Mouse (Mus musculus): ENCODE measurements around the gene Mtmr11. TPM values are rescaled to one million over a fixed set of nuclear protein-coding genes. Genes with fewer than 3 reads are reported as not detected.

The Mtmr11 gene
- polyA plus RNA-seq, 1 experiment from 2014 or later = 8.8 TPM

- Histone ChIP-seq H3K4me3 (ENCODE audit: low read depth, low read length) (no peak overlapping the region), H3K36me3 (ENCODE audit: control insufficient read depth, insufficient read depth, low read length) (no peaks in the 10 kb centered on the region), H3K4me2 (no peak overlapping the region), H3K9me3 (ENCODE audit: control insufficient read depth, low read length) (no peaks in the 10 kb centered on the region), H3K4me1 (replicated peaks; ENCODE audit: control insufficient read depth, insufficient read depth, low read length) (0 out of 2 replicates have a peak, but pooled peaks cover under 1% of the 10 kb centered on the region), H3K27ac (ENCODE audit: low read depth, low read length) (no peak overlapping the region), H3K27me3 (replicated peaks; ENCODE audit: control insufficient read depth, insufficient read depth, low read length) (no peaks in the 10 kb centered on the region), H3K9ac (ENCODE audit: low read depth, low read length) (no peak overlapping the region)
- ATAC-seq (replicated peaks; ENCODE audit: low FRiP score) = no peak
- WGBS = 81% methylated on average over 3 of the region's 3 CpGs
- DNase-seq (ENCODE audit: low spot score) = no peak
Measured at GRCm38 (mm10) chr3:96135011-96135410, 26.8 kb upstream of the Mtmr11 start.

GRCm38 (mm10) chr3:96147950-96148349 lies 13.9 kb upstream of the Mtmr11 start:
- Histone ChIP-seq H3K36me3 (ENCODE audit: control insufficient read depth, insufficient read depth, low read length) (peaks cover 6% of the 10 kb centered on the region), H3K27ac (ENCODE audit: low read depth, low read length) (no peak overlapping the region), H3K9ac (ENCODE audit: low read depth, low read length) (no peak overlapping the region), H3K4me1 (replicated peaks; ENCODE audit: control insufficient read depth, insufficient read depth, low read length) (no peaks in the 10 kb centered on the region), H3K9me3 (ENCODE audit: control insufficient read depth, low read length) (no peaks in the 10 kb centered on the region), H3K27me3 (replicated peaks; ENCODE audit: control insufficient read depth, insufficient read depth, low read length) (no peaks in the 10 kb centered on the region), H3K4me3 (ENCODE audit: low read depth, low read length) (no peak overlapping the region), H3K4me2 (no peak overlapping the region)
- no peak for ATAC-seq (replicated peaks; ENCODE audit: low FRiP score)
- 16% methylated on average over 5 of the region's 5 CpGs for WGBS
- DNase-seq (ENCODE audit: low spot score) = no peak

- Histone ChIP-seq H3K9ac (ENCODE audit: low read depth, low read length) (no peak overlapping the region), H3K4me2 (no peak overlapping the region), H3K9me3 (ENCODE audit: control insufficient read depth, low read length) (no peaks in the 10 kb centered on the region), H3K27ac (ENCODE audit: low read depth, low read length) (no peak overlapping the region), H3K27me3 (replicated peaks; ENCODE audit: control insufficient read depth, insufficient read depth, low read length) (no peaks in the 10 kb centered on the region), H3K36me3 (ENCODE audit: control insufficient read depth, insufficient read depth, low read length) (peaks cover 21% of the 10 kb centered on the region), H3K4me1 (replicated peaks; ENCODE audit: control insufficient read depth, insufficient read depth, low read length) (no peaks in the 10 kb centered on the region), H3K4me3 (ENCODE audit: low read depth, low read length) (no peak overlapping the region)
- ATAC-seq (replicated peaks; ENCODE audit: low FRiP score) (no peak), DNase-seq (ENCODE audit: low spot score) (no peak)
- WGBS = 77% methylated on average over 7 of the region's 7 CpGs
Measured at GRCm38 (mm10) chr3:96151836-96152235, 10.0 kb upstream of the Mtmr11 start.

- peaks cover 21% of the 10 kb centered on the region for H3K36me3 ChIP-seq (ENCODE audit: control insufficient read depth, insufficient read depth, low read length)
- ATAC-seq (replicated peaks; ENCODE audit: low FRiP score) = no peak
- no peak overlapping the region for H3K4me3 ChIP-seq (ENCODE audit: low read depth, low read length)
- no peaks in the 10 kb centered on the region for H3K9me3 ChIP-seq (ENCODE audit: control insufficient read depth, low read length)
- H3K4me1 ChIP-seq (replicated peaks; ENCODE audit: control insufficient read depth, insufficient read depth, low read length) = no peaks in the 10 kb centered on the region
- H3K4me2 ChIP-seq = no peak overlapping the region
- H3K9ac ChIP-seq (ENCODE audit: low read depth, low read length) = no peak overlapping the region
- no peak for DNase-seq (ENCODE audit: low spot score)
- H3K27ac ChIP-seq (ENCODE audit: low read depth, low read length) = no peak overlapping the region
- 91% methylated on average over 5 of the region's 5 CpGs for WGBS
- no peaks in the 10 kb centered on the region for H3K27me3 ChIP-seq (replicated peaks; ENCODE audit: control insufficient read depth, insufficient read depth, low read length)
Measured at GRCm38 (mm10) chr3:96152611-96153010, 9.2 kb upstream of the Mtmr11 start.

GRCm38 (mm10) chr3:96155501-96155900 lies 6.3 kb upstream of the Mtmr11 start:
- H3K4me1 ChIP-seq (replicated peaks; ENCODE audit: control insufficient read depth, insufficient read depth, low read length) = peaks cover 7% of the 10 kb centered on the region
- no peak overlapping the region for H3K9ac ChIP-seq (ENCODE audit: low read depth, low read length)
- H3K4me2 ChIP-seq = no peak overlapping the region
- no peak overlapping the region for H3K27ac ChIP-seq (ENCODE audit: low read depth, low read length)
- ATAC-seq (replicated peaks; ENCODE audit: low FRiP score) (no peak), DNase-seq (ENCODE audit: low spot score) (no peak)
- H3K36me3 ChIP-seq (ENCODE audit: control insufficient read depth, insufficient read depth, low read length) = peaks cover 21% of the 10 kb centered on the region
- 83% methylated on average over 8 of the region's 8 CpGs for WGBS
- H3K27me3 ChIP-seq (replicated peaks; ENCODE audit: control insufficient read depth, insufficient read depth, low read length) = 0 out of 2 replicates have a peak, but pooled peaks cover 2% of the 10 kb centered on the region
- no peak overlapping the region for H3K4me3 ChIP-seq (ENCODE audit: low read depth, low read length)
- H3K9me3 ChIP-seq (ENCODE audit: control insufficient read depth, low read length) = no peaks in the 10 kb centered on the region

GRCm38 (mm10) chr3:96159820-96160219 lies 2.0 kb upstream of the Mtmr11 start:
- no peak overlapping the region for H3K4me3 ChIP-seq (ENCODE audit: low read depth, low read length)
- no peak overlapping the region for H3K9ac ChIP-seq (ENCODE audit: low read depth, low read length)
- 0 out of 2 replicates have a peak overlapping the region, but pooled peaks have one; percentile 1 for H3K27ac ChIP-seq (ENCODE audit: low read depth, low read length)
- peaks cover 25% of the 10 kb centered on the region for H3K27me3 ChIP-seq (replicated peaks; ENCODE audit: control insufficient read depth, insufficient read depth, low read length)
- H3K4me2 ChIP-seq = no peak overlapping the region
- H3K9me3 ChIP-seq (ENCODE audit: control insufficient read depth, low read length) = no peaks in the 10 kb centered on the region
- ATAC-seq (replicated peaks; ENCODE audit: low FRiP score) = no peak
- 69% methylated on average over 4 of the region's 4 CpGs for WGBS
- peaks cover 3% of the 10 kb centered on the region; the same call in 1 of the 2 replicates for H3K36me3 ChIP-seq (ENCODE audit: control insufficient read depth, insufficient read depth, low read length)
- no peak for DNase-seq (ENCODE audit: low spot score)
- H3K4me1 ChIP-seq (replicated peaks; ENCODE audit: control insufficient read depth, insufficient read depth, low read length) = peaks cover 11% of the 10 kb centered on the region

- Histone ChIP-seq H3K36me3 (ENCODE audit: control insufficient read depth, insufficient read depth, low read length) (0 out of 2 replicates have a peak, but pooled peaks cover 3% of the 10 kb centered on the region), H3K9me3 (ENCODE audit: control insufficient read depth, low read length) (no peaks in the 10 kb centered on the region), H3K4me2 (peak overlapping the region; percentile 65), H3K4me1 (replicated peaks; ENCODE audit: control insufficient read depth, insufficient read depth, low read length) (peaks cover 11% of the 10 kb centered on the region), H3K9ac (ENCODE audit: low read depth, low read length) (no peak overlapping the region), H3K4me3 (ENCODE audit: low read depth, low read length) (no peak overlapping the region), H3K27me3 (replicated peaks; ENCODE audit: control insufficient read depth, insufficient read depth, low read length) (peaks cover 25% of the 10 kb centered on the region), H3K27ac (ENCODE audit: low read depth, low read length) (peak overlapping the region; percentile 20; the same call in 1 of the 2 replicates)
- ATAC-seq (replicated peaks; ENCODE audit: low FRiP score) (no peak; the same call in 1 of the 2 replicates), DNase-seq (ENCODE audit: low spot score) (no peak)
- 45% methylated on average over 4 of the region's 4 CpGs for WGBS
Measured at GRCm38 (mm10) chr3:96160222-96160802, 1.5 kb upstream of the Mtmr11 start.

GRCm38 (mm10) chr3:96160803-96161516 lies 844 bp upstream of the Mtmr11 start:
- peak overlapping the region; percentile 30; the same call in 1 of the 2 replicates for H3K27ac ChIP-seq (ENCODE audit: low read depth, low read length)
- WGBS = 5% methylated on average over 12 of the region's 12 CpGs
- peak overlapping the region; percentile 5; the same call in 1 of the 2 replicates for H3K9ac ChIP-seq (ENCODE audit: low read depth, low read length)
- H3K27me3 ChIP-seq (replicated peaks; ENCODE audit: control insufficient read depth, insufficient read depth, low read length) = peaks cover 25% of the 10 kb centered on the region
- H3K36me3 ChIP-seq (ENCODE audit: control insufficient read depth, insufficient read depth, low read length) = 0 out of 2 replicates have a peak, but pooled peaks cover under 1% of the 10 kb centered on the region
- peak overlapping the region; percentile 45 for H3K4me3 ChIP-seq (ENCODE audit: low read depth, low read length)
- H3K4me2 ChIP-seq = peak overlapping the region; percentile 65
- H3K4me1 ChIP-seq (replicated peaks; ENCODE audit: control insufficient read depth, insufficient read depth, low read length) = peaks cover 11% of the 10 kb centered on the region
- H3K9me3 ChIP-seq (ENCODE audit: control insufficient read depth, low read length) = no peaks in the 10 kb centered on the region
- ATAC-seq (replicated peaks; ENCODE audit: low FRiP score) (peak; percentile 53), DNase-seq (ENCODE audit: low spot score) (no peak)

All from liver, embryonic 11.5 days (tissue).